Mouse (Mus musculus): ENCODE measurements around the gene Prkce.

DNA sequence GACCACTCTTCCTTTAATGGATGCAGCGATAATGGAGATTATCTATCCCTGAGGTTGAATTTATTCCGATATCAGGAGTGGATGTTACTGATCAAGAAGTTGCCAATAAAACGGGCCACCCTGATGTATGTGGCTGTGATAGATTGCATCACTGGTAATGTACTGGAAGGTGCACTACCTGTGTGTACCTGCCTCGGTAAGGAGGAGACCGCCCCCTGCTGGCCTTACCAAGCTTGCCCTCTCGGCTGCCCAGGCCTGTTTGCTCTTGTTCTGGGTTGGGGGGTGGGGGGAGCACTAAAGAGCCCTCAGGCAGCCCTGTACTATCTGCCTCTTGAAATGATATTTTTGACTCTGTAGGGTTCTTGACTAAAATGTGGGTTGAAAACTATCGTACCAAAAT lies 48.2 kb downstream of the Prkce start:
- TF ChIP-seq CTCF (IDR thresholded peaks at IDR 0.05; ENCODE audit: borderline replicate concordance, insufficient read depth, low read length): no peak
- no peak for TF ChIP-seq POLR2A (IDR thresholded peaks at IDR 0.05; ENCODE audit: low read depth, low read length)
